In genomic region chr14:50062733-50063104, GRCm38 (mm10) we compare ENCODE assay signal across 8 mouse cellular contexts. TPM values are rescaled to one million over a fixed set of nuclear protein-coding genes. Genes with fewer than 3 reads are reported as not detected.
DNase-seq lines count a peak whose midpoint lies in the region; ATAC-seq and TF ChIP-seq lines count a peak whose summit lies in the region.

No protein-coding gene starts in this region.

- 1% methylated on average over 4 of the region's 4 CpGs for WGBS in forebrain, embryonic 10.5 days
- 0% methylated on average over 4 of the region's 4 CpGs for WGBS in intestine, embryonic 15.5 days
- 1% methylated on average over 4 of the region's 4 CpGs for WGBS in midbrain, embryonic 15.5 days

- H3K27ac ChIP-seq in layer of hippocampus, adult 2 months = 0 out of 2 replicates have a peak overlapping the region, but pooled peaks have one; percentile 19
- peak overlapping the region; percentile 95 for H3K27ac ChIP-seq in forebrain, embryonic 10.5 days
- H3K27ac ChIP-seq in intestine, embryonic 15.5 days = peak overlapping the region; percentile 92
- peak overlapping the region; percentile 82 for H3K27ac ChIP-seq in midbrain, embryonic 15.5 days

- no peak for TF ChIP-seq CTCF in layer of hippocampus, adult 2 months (conservative IDR thresholded peaks at IDR 0.05)

- no peaks in the 10 kb centered on the region for H3K27me3 ChIP-seq in forebrain, embryonic 10.5 days (ENCODE audit: poor library complexity, severe bottlenecking)
- no peaks in the 10 kb centered on the region for H3K27me3 ChIP-seq in intestine, embryonic 15.5 days (replicated peaks)
- H3K27me3 ChIP-seq in midbrain, embryonic 15.5 days (replicated peaks) = no peaks in the 10 kb centered on the region

- peak overlapping the region; percentile 90 for H3K4me2 ChIP-seq in intestine, embryonic 15.5 days (replicated peaks)
- H3K4me2 ChIP-seq in midbrain, embryonic 15.5 days = peak overlapping the region; percentile 92

- H3K4me1 ChIP-seq in forebrain, embryonic 10.5 days = peaks cover 8% of the 10 kb centered on the region
- no peaks in the 10 kb centered on the region for H3K4me1 ChIP-seq in intestine, embryonic 15.5 days (replicated peaks)
- peaks cover 9% of the 10 kb centered on the region; the same call in 1 of the 2 replicates for H3K4me1 ChIP-seq in midbrain, embryonic 15.5 days

- peak; percentile 70 for ATAC-seq in intestine, embryonic 15.5 days
- peak; percentile 67 for ATAC-seq in midbrain, embryonic 15.5 days (replicated peaks)
- ATAC-seq in monocyte, adult 5-6 weeks (replicated peaks; ENCODE audit: insufficient number of reproducible peaks, low FRiP score, low TSS enrichment, poor library complexity, severe bottlenecking) = no peak

- peak overlapping the region; percentile 67 for H3K9ac ChIP-seq in intestine, embryonic 15.5 days
- H3K9ac ChIP-seq in midbrain, embryonic 15.5 days = peak overlapping the region; percentile 76; the same call in 1 of the 2 replicates

- intact Hi-C loops in left cerebral cortex, postnatal 4 days (cut with DNase I) = no loop called here

- peak in 1 of 2 experiments; percentile 10 for DNase-seq in layer of hippocampus, adult 2 months (ENCODE audit: low spot score in 2 of 2)
- no peak for DNase-seq in layer of hippocampus, adult 9-11 months
- no peak for DNase-seq in forebrain, embryonic 10.5 days (ENCODE audit: extremely low spot score, low spot score)
- DNase-seq in gastrocnemius, postnatal 10 days = no peak
- no peak for DNase-seq in left cerebral cortex, postnatal 4 days

- peaks cover 18% of the 10 kb centered on the region for H3K36me3 ChIP-seq in forebrain, embryonic 10.5 days (replicated peaks)
- no peaks in the 10 kb centered on the region for H3K36me3 ChIP-seq in intestine, embryonic 15.5 days
- no peaks in the 10 kb centered on the region for H3K36me3 ChIP-seq in midbrain, embryonic 15.5 days (replicated peaks)

- H3K9me3 ChIP-seq in forebrain, embryonic 10.5 days = no peaks in the 10 kb centered on the region; the same call in 1 of the 2 replicates
- H3K9me3 ChIP-seq in intestine, embryonic 15.5 days = no peaks in the 10 kb centered on the region
- no peaks in the 10 kb centered on the region for H3K9me3 ChIP-seq in midbrain, embryonic 15.5 days

- peak overlapping the region; percentile 68 for H3K4me3 ChIP-seq in layer of hippocampus, adult 2 months
- peak overlapping the region; percentile 68 for H3K4me3 ChIP-seq in forebrain, embryonic 10.5 days
- H3K4me3 ChIP-seq in intestine, embryonic 15.5 days (replicated peaks) = peak overlapping the region; percentile 79
- peak overlapping the region; percentile 97 for H3K4me3 ChIP-seq in midbrain, embryonic 15.5 days

RNA-seq across cellular contexts. Expression of gene Olfr725, which starts 22.5 kb away (rescaled TPM):
- not detected for total RNA-seq in layer of hippocampus, adult 2 months (2021)
- polyA plus RNA-seq in forebrain, embryonic 10.5 days (2016; fragmentation: Nextera tagmentation; extraction: Ambion mirVana) = not detected in 2 replicates
- polyA plus RNA-seq in intestine, embryonic 15.5 days (2015; fragmentation: Nextera tagmentation; extraction: Ambion mirVana) = not detected in 2 replicates
- polyA plus RNA-seq in midbrain, embryonic 15.5 days (2015; fragmentation: Nextera tagmentation; extraction: Ambion mirVana) = not detected in 2 replicates
- total RNA-seq in monocyte, adult 5-6 weeks (2017) = not detected in 3 replicates
- not detected for total RNA-seq in gastrocnemius, postnatal 10 days (2021)
- not detected for total RNA-seq in left cerebral cortex, postnatal 4 days (2021)

RNA-seq across cellular contexts. Expression of gene Olfr726, which starts 28.0 kb away (rescaled TPM):
- total RNA-seq in layer of hippocampus, adult 2 months (2021) = not detected
- polyA plus RNA-seq in forebrain, embryonic 10.5 days (2016; fragmentation: Nextera tagmentation; extraction: Ambion mirVana) = not detected in 2 replicates
- polyA plus RNA-seq in intestine, embryonic 15.5 days (2015; fragmentation: Nextera tagmentation; extraction: Ambion mirVana) = not detected in 2 replicates
- not detected in 2 replicates for polyA plus RNA-seq in midbrain, embryonic 15.5 days (2015; fragmentation: Nextera tagmentation; extraction: Ambion mirVana)
- total RNA-seq in monocyte, adult 5-6 weeks (2017) = not detected in 3 replicates
- total RNA-seq in gastrocnemius, postnatal 10 days (2021) = not detected
- not detected for total RNA-seq in left cerebral cortex, postnatal 4 days (2021)

Comparison
In these comparisons a context has a peak if more than half of its experiments do, and no peak if none do; other contexts are left out.
1. H3K27ac ChIP-seq: peak in every context shown above with its lines; median percentile 95 in forebrain, embryonic 10.5 days; 92 in intestine, embryonic 15.5 days; 82 in midbrain, embryonic 15.5 days; 19 in layer of hippocampus, adult 2 months.